Mouse (Mus musculus): ENCODE results near the gene Pnmt. TPM values are rescaled to one million over a fixed set of nuclear protein-coding genes. Genes with fewer than 3 reads are reported as not detected.
"Not testable (repeated sequence)": the region's sequence is repeated elsewhere in the genome, so short reads cannot be mapped to it uniquely, and the experiment has no call there.

Pnmt gene
- total RNA-seq, 2 experiments from 2014 or later = 0.30 to 0.74 TPM

DNA sequence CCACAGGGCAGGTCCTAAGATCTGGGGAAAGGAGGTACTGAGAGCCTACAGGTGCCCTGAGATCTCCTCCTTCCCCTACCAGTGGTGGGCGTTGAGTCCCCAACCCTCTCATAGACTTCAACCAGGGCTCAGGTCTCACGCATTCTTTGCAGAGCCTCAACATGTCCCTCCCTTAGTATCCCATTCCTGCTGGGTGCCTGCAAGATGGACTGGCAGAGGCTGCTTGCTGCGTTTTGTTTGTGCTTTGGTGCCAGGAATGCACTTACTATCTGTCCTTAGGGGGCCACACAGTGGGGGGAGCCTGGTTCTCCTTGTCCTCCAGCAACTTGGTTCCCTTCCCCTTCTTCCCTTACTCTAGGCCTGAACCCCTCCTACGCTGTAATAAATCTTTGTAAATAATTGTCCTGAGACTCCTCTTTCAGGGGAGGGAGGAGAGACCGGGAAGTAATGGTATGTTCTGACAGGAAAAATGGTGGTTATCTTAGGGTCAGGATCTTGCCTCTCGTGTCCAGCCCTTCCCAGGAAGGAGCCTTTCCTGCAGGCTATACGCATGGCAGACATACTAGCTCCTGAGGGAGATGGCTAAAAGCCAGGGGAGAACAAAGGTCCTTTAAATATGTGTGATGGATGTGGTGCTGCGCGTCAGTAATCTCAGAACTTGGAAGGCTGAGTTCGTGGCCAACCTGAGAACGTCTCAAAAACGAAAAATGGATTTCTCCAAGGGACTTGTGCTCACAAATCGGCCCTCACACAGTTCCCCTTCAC lies 28.7 kb upstream of the Pnmt start:
- DNase-seq (ENCODE audit: low spot score in 2 of 2) = no peak

DNA sequence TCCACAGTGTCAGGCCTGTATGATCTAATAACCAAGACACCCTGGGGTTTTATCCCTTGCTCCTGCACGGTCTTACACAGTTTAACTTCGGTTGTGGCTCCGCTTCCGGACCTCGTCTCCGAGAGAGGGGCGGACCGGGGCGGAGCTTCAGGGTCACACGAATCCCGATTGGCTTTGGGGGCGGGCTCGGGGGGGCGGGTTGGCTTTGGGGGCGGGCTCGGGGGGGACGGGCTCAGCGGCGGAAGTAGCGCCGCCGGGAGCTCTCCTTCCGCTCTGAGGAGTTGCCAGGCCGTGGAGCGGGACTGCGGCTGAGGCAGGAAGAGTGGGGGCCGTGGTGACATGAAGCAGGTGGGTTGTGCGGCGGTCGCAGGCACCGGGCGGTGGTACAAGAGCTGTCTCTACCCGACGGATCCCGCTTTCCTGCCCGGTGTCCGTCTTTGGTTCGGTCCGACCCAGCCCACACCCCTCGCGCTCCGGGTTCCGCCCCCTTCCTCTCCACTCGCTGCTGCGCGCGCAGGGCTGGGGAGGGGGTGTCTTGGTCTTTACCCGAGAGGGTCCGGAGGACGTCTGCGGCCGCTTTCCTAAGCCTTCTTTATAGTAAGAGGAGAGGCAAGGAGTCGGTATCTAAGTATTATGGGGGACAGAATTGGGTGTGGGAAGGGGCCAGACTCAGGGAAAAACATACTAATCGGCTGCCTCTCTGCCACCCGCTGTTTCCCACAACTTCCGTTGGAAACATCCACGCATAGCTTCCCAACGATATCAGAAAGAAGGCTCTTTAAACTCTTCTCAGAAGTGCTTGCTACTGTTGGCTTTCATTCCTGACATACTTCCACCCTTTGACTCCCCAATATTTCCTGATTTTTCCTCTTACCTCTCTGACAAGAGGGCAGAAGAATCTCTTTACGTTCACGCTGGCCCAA lies 27.8 kb upstream of the Pnmt start, which contains the start of gene Stard3:
Gene Stard3, plus strand, starts transcription at position 208 of the 923 bp plus-strand sequence.
- DNase-seq (ENCODE audit: low spot score in 2 of 2) = peak; percentile 80 to 84

GRCm38 (mm10) chr11:98360866-98361521 lies 25.3 kb upstream of the Pnmt start:
- DNase-seq (ENCODE audit: low spot score in 2 of 2) = no peak

DNA sequence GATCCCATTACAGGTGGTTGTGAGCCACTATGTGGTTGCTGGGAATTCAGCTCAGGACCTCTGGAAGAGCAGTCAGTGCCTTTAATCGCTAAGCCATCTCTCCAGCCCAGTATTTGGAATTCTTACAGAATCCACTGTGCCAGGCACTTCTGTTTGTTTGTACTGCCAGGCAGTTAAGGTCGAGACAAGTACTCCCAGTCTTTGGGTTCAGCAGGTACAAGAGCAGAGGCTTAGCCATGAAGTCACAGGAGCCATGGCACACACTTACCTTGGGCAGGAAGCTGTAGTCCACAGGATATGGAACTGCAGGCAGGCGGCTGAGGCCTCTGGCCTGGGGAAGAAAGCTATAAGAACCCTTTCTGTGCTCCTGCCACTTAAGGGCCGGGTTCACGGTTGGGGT lies 22.4 kb upstream of the Pnmt start:
- no peak for DNase-seq (ENCODE audit: low spot score in 2 of 2)

- DNase-seq (ENCODE audit: low spot score in 2 of 2) = no peak
These were observed 21.8 kb upstream of the Pnmt start for GRCm38 (mm10) chr11:98364410-98364809.

DNA sequence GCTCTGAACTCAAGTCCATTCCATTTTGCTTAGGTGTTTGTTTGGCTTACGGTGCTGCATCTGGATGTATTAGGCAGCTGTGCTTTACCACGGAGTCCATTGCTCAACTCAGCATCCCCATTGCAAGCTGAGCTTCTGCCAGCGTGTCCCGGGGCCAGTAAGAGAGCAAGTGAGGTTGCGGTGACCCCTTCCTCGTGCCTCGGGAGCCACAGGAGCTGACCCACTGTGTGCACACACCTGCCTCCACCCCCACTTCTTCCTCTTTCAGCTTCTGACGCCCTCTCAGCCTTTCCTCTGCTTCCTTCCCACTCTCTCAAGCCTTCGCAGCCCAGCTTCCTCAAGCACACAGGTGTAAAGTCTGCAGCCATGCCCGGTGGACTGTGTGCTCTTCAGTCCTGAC lies 20.0 kb upstream of the Pnmt start:
- no peak for DNase-seq (ENCODE audit: low spot score in 2 of 2)

- DNase-seq (ENCODE audit: low spot score in 2 of 2) = peak in 1 of 2 experiments; percentile 72
These were observed 18.9 kb upstream of the Pnmt start for GRCm38 (mm10) chr11:98367171-98367862.

- DNase-seq (ENCODE audit: low spot score in 2 of 2) = no peak
These were observed 18.4 kb upstream of the Pnmt start for GRCm38 (mm10) chr11:98367863-98368186.

GRCm38 (mm10) chr11:98369337-98369736 lies 16.9 kb upstream of the Pnmt start:
- no peak for DNase-seq (ENCODE audit: low spot score in 2 of 2)

DNA sequence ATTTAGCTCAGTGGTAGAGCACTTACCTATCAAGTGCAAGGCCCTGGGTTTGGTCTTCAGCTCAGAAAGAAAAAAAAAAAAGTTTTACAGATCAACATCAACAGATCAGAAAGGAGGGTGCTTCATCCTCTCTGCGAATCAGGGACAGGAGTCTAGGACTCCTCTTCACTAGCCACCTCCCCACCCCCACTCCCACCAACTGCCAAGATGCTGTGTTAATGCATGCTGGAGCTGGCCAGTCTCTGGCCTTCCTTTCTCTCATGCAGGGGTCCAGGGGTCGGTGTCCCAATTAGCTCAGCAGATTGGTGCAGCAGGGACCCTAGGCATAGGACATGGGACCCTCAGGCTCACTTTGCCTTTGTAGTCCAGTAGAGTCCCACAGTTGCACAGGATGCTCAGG lies 15.7 kb upstream of the Pnmt start:
- no peak for DNase-seq (ENCODE audit: low spot score in 2 of 2)

DNA sequence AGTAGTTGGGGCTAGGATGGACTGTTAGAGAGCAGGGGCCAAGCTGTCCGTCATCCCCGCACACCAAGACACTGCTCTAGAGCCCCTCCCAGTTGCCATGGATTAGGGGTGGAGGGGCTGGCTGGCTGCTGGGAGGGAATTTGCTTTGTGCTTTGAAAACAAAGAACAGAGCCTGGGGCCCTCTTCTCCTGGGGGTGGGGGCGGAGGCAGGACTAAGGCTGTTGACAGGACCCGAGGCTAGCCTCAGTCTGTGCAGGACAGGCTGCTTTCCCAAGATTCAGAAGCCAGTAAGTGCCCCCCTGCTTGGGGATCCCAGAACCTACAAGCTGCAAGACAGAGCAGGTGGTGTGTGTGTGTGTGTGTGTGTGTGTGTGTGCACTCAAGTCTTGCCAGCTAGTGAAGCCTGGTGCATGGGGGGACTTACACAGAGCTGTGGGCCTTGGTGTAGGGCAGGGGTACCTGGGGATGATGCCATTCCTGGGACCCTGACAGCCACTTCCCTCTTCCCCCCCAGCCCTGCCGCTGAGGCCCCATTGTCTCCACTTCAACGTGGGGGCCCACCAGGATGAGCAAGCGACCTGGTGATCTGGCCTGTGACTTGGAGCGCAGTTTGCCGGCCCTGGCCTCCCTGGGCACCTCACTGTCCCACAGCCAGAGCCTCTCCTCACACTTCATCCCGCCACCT lies 14.6 kb upstream of the Pnmt start:
- DNase-seq (ENCODE audit: low spot score in 2 of 2) = no peak

DNA sequence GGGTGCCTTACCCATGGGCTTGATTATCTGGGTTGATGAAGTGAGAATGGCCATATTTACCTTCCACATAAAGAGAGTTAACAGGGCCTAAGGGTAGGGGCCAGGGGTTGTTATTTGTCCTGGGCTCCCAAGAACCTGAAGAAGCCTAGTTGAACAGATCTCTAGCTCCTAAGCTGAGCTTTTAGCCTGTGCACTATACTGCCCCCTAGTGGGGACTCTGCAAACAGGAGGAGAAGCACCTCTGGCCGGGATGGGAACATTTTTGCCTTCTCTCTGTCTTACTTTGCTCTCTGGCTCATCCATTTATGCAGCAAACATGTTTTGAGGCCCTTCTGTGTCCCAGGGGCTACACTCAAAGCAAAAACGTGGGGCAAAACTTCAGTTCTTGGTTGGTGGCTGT lies 13.8 kb upstream of the Pnmt start:
- peak in 1 of 2 experiments; percentile 76 for DNase-seq (ENCODE audit: low spot score in 2 of 2)

- no peak for DNase-seq (ENCODE audit: low spot score in 2 of 2)
These were observed 13.0 kb upstream of the Pnmt start for GRCm38 (mm10) chr11:98373244-98373643.

GRCm38 (mm10) chr11:98374266-98374665 lies 12.0 kb upstream of the Pnmt start:
- no peak for DNase-seq (ENCODE audit: low spot score in 2 of 2)

DNA sequence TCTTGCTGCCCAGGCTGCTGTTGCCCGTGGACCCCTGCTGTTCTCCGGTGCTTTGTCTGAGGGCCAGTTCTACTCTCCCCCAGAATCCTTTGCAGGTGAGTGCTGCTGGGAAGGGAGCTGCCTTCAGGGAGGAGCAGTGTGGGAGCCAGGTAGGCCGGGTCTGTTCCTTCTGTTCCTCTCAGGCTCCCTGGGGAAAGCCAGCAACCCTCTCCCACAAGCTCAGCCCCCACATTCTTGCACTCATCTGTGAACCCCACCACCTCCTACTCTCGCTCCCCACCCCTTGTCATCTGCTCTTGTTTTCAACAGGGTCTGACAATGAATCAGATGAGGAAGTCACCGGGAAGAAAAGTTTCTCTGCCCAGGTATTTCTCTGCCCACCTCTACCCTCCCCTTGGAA lies 9.5 kb upstream of the Pnmt start:
- no peak for DNase-seq (ENCODE audit: low spot score in 2 of 2)

DNA sequence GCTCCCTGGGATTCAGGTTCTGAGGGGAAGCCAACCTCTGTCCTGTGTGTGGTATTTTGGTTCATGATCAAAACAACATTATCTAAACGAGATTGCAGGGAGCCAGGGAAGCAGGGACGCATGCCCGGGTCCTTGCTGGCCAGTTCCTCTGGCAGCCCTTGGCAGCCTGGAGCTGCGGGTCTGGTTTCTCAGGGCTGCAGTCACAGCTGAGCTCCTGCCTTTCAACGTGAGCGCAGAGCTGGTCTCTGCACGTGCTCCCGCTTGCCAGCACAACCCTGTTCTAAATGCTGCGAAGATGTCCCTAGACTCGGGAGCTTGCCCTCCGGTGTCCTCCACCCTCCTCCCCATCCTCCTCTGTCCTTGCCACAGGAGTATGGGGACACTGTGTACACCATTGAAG lies 8.5 kb upstream of the Pnmt start:
- DNase-seq (ENCODE audit: low spot score in 2 of 2) = no peak

DNA sequence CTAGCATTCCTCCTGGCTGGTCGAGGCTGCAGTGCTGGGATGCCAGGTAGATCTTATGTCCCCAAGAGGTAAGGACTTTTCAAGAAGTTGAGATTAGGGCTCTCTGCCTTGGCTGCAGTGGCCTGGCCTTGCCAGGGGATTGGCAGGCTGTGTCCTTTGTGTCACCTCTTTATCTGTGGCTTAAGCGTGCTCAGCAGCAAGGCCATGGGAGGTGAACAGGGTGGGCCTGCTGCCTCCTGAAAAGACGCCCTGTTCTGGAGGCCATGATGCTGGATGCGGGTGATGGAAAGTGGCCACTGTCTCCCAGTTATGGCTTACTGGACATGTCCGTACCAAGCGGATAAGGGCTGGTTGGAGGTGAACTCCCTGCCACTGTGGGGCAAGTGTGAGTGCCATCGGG lies 6.9 kb upstream of the Pnmt start:
- no peak for DNase-seq (ENCODE audit: low spot score in 2 of 2)

DNA sequence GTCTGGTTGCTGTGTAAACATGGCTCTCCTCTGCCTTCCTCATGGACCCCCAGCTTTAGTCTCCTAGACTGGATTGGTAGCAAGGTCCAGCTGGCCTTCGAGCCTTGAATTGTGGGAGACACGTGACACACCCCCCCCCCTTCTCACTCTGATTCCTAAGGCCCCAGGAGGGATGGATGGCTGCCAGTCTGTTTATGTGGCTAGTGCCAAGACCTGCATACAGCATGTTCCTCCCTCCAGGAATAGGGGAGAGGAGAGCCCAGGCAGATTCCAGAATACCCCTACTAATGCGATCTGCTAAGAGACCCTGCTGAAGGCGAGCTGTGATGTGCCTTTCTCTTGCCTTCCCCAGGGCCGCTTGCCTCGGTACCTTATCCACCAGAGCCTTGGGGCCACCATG lies 6.1 kb upstream of the Pnmt start:
- DNase-seq (ENCODE audit: low spot score in 2 of 2) = no peak

DNA sequence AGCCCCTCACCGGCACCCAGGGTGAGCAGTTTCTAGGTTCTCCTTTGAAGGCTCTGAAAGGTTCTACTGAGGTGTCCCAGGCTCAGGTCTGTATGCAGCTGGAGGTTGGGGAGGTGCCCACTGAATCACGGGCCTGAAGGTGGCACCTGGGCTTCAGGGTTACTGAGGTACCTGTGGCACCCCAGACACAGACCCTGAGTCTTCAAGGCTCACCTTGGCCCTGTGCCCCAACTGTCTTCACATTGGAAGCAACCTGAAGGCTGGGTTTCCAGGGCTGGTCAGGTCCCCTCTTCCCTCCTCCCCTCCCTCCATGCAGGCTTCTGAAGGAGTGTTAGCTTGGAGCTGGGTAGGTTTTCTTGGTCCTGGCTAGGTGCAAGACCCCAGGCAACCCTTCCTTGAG lies 4.6 kb upstream of the Pnmt start:
- DNase-seq (ENCODE audit: low spot score in 2 of 2) = no peak

- DNase-seq (ENCODE audit: low spot score in 2 of 2) = not testable (repeated sequence)
These were observed 3.8 kb upstream of the Pnmt start for GRCm38 (mm10) chr11:98382405-98382804.
